15 mouse cellular contexts compared by ENCODE assay signal in the genomic region with DNA sequence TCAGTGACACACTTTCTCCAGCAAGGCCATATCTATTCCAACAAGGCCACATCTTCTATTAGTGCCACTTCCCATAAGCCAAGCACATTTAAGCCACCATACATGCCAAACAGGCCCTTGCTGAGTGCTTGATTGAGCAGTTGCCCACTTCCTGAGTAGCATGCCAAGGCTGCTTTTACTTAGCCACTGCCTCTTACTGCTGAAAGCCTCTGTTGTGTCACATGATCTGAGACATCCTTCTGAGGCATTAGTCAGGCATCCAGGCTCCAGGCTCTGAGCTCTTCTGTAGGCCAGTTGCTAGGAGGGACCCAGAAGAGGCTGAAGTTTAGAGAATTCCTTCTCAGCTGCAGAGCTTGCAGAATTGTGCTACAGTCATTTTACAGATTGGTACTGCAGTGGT.
DNase-seq lines count a peak whose midpoint lies in the region; ATAC-seq and TF ChIP-seq lines count a peak whose summit lies in the region.
"Had no signal": no experiment of that assay in that cellular context is flagged by ENCODE, and none has a peak within 500 bp of the region (broad histone marks: within the 10 kb centered on the region; RNA-seq: fewer than 3 reads in every experiment).

No protein-coding gene starts in this region.

- no peak for TF ChIP-seq CTCF in Patski (IDR thresholded peaks at IDR 0.05)

- no peak overlapping the region for H3K9ac ChIP-seq in midbrain, embryonic 14.5 days (replicated peaks; ENCODE audit: low read length)
- no peak overlapping the region for H3K9ac ChIP-seq in midbrain, embryonic 15.5 days
- no peak overlapping the region for H3K9ac ChIP-seq in intestine, embryonic 15.5 days
- H3K9ac ChIP-seq: limb, embryonic 15.5 days; neural tube, embryonic 12.5 days had no signal

- in situ Hi-C loops in Patski (cut with MboI; ENCODE audit: low pct_unique_long_range_greater_than_20kb) = no loop called here

- POLR2A ChIA-PET in Patski (lab: Charles Lee) = no interaction called here

- no peak overlapping the region for H3K27ac ChIP-seq in midbrain, embryonic 14.5 days (replicated peaks; ENCODE audit: low read depth, low read length)
- no peak overlapping the region for H3K27ac ChIP-seq in midbrain, embryonic 15.5 days
- H3K27ac ChIP-seq in intestine, embryonic 15.5 days = no peak overlapping the region
- H3K27ac ChIP-seq: embryonic facial prominence, embryonic 10.5 days; forebrain, embryonic 10.5 days; limb, embryonic 15.5 days; midbrain, embryonic 10.5 days; neural tube, embryonic 12.5 days had no signal

- no peaks in the 10 kb centered on the region for H3K36me3 ChIP-seq in midbrain, embryonic 14.5 days (ENCODE audit: control insufficient read depth, insufficient read depth, low read length)
- no peaks in the 10 kb centered on the region for H3K36me3 ChIP-seq in midbrain, embryonic 15.5 days (replicated peaks)
- no peaks in the 10 kb centered on the region for H3K36me3 ChIP-seq in intestine, embryonic 15.5 days
- H3K36me3 ChIP-seq: embryonic facial prominence, embryonic 10.5 days; forebrain, embryonic 10.5 days; limb, embryonic 15.5 days; midbrain, embryonic 10.5 days; neural tube, embryonic 12.5 days had no signal

- ATAC-seq in midbrain, embryonic 14.5 days (ENCODE audit: low FRiP score, low TSS enrichment) = 0 out of 2 replicates have a peak, but pooled peaks have one; percentile 22
- ATAC-seq in midbrain, embryonic 15.5 days (replicated peaks) = no peak
- peak; percentile 96 for ATAC-seq in Patski
- ATAC-seq in intestine, embryonic 15.5 days = no peak

- CTCF ChIA-PET in Patski (lab: Charles Lee) = interaction anchor here (1.1 to 1.4 kb wide), 2 partner anchors 27 to 32 kb away, joined by 3 read pairs; no protein-coding TSS in a partner anchor

- no peaks in the 10 kb centered on the region for H3K9me3 ChIP-seq in midbrain, embryonic 14.5 days (ENCODE audit: control insufficient read depth, low read length)
- no peaks in the 10 kb centered on the region for H3K9me3 ChIP-seq in midbrain, embryonic 15.5 days
- no peaks in the 10 kb centered on the region for H3K9me3 ChIP-seq in intestine, embryonic 15.5 days
- H3K9me3 ChIP-seq: embryonic facial prominence, embryonic 10.5 days; forebrain, embryonic 10.5 days; limb, embryonic 15.5 days; midbrain, embryonic 10.5 days; neural tube, embryonic 12.5 days had no signal

- no peaks in the 10 kb centered on the region for H3K4me1 ChIP-seq in midbrain, embryonic 14.5 days (ENCODE audit: control insufficient read depth, insufficient read depth, low read length)
- no peaks in the 10 kb centered on the region for H3K4me1 ChIP-seq in midbrain, embryonic 15.5 days
- no peaks in the 10 kb centered on the region for H3K4me1 ChIP-seq in intestine, embryonic 15.5 days (replicated peaks)
- H3K4me1 ChIP-seq: embryonic facial prominence, embryonic 10.5 days; neural tube, embryonic 12.5 days had no signal

- intact Hi-C loops in heart, postnatal 25 days (cut with DNase I) = no loop called here

- DNase-seq in midbrain, embryonic 14.5 days = no peak
- DNase-seq in Patski (ENCODE audit: low read depth, low spot score) = peak; percentile 15
- peak; percentile 1 for DNase-seq in induced T-regulatory cell, adult 2 months (ENCODE audit: low read depth)
- peak; percentile 7 for DNase-seq in thymus, postnatal 4 days
- DNase-seq in urinary bladder, postnatal 14 days (ENCODE audit: low spot score) = no peak
- no peak for DNase-seq in heart, postnatal 25 days (ENCODE audit: low spot score)
- DNase-seq: cerebellum, adult 9-11 months had no signal

- H3K4me2 ChIP-seq in midbrain, embryonic 14.5 days (ENCODE audit: low read length) = no peak overlapping the region
- H3K4me2 ChIP-seq in midbrain, embryonic 15.5 days = no peak overlapping the region
- no peak overlapping the region for H3K4me2 ChIP-seq in intestine, embryonic 15.5 days (replicated peaks)
- H3K4me2 ChIP-seq: heart, embryonic 11.5 days; limb, embryonic 15.5 days; neural tube, embryonic 12.5 days had no signal

- H3K4me3 ChIP-seq in midbrain, embryonic 14.5 days (replicated peaks; ENCODE audit: low read depth, low read length) = no peak overlapping the region
- no peak overlapping the region for H3K4me3 ChIP-seq in midbrain, embryonic 15.5 days
- H3K4me3 ChIP-seq in intestine, embryonic 15.5 days (replicated peaks) = no peak overlapping the region
- H3K4me3 ChIP-seq: embryonic facial prominence, embryonic 10.5 days; forebrain, embryonic 10.5 days; limb, embryonic 15.5 days; midbrain, embryonic 10.5 days; neural tube, embryonic 12.5 days had no signal

- no peaks in the 10 kb centered on the region for H3K27me3 ChIP-seq in midbrain, embryonic 14.5 days (ENCODE audit: control insufficient read depth, insufficient read depth, low read length)
- no peaks in the 10 kb centered on the region for H3K27me3 ChIP-seq in midbrain, embryonic 15.5 days (replicated peaks)
- no peaks in the 10 kb centered on the region for H3K27me3 ChIP-seq in Patski
- no peaks in the 10 kb centered on the region for H3K27me3 ChIP-seq in intestine, embryonic 15.5 days (replicated peaks)
- H3K27me3 ChIP-seq: limb, embryonic 15.5 days; neural tube, embryonic 12.5 days had no signal

Comparison
In these comparisons a context has a peak if more than half of its experiments do, and no peak if none do; other contexts are left out.
1. ATAC-seq: peak in midbrain, embryonic 14.5 days (single experiment) and Patski (single experiment); none in midbrain, embryonic 15.5 days (single experiment) and intestine, embryonic 15.5 days (single experiment).
2. DNase-seq: peak in Patski (single experiment), induced T-regulatory cell, adult 2 months (single experiment) and thymus, postnatal 4 days (single experiment); none in midbrain, embryonic 14.5 days (single experiment), urinary bladder, postnatal 14 days (single experiment) and heart, postnatal 25 days (single experiment).